ENCODE assay signal across 9 mouse cellular contexts in the genomic region with DNA sequence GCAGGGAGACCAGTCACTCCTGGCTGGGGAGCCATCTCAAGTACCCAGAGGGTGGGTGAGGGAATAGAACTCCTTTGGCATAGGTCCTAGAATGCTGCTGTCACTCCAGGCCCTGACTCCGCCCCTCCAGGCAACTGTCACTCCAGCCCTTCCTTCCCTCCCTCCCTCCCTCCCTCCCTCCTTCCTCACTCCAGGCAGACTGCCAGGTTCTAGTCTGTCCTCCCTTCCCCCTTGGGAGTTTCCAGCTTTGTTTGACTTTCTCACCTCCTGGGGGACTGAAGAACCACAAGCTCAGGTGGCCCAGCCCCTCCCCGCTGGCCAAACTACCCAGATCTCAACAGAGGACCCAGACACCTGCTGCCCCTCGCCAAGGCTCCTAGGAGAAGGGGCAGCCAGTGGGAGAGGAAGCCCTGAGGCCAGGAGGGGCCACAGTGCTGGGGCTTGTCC.
DNase-seq lines count a peak whose midpoint lies in the region; ATAC-seq and TF ChIP-seq lines count a peak whose summit lies in the region.
"Had no signal": no experiment of that assay in that cellular context is flagged by ENCODE, and none has a peak within 500 bp of the region (broad histone marks: within the 10 kb centered on the region; RNA-seq: fewer than 3 reads in every experiment).

No protein-coding gene starts in this region.

- no peak overlapping the region for H3K4me2 ChIP-seq in neural tube, embryonic 13.5 days
- H3K4me2 ChIP-seq in neural tube, embryonic 15.5 days, result no peak overlapping the region
- no peak overlapping the region for H3K4me2 ChIP-seq in heart, postnatal 0 days (ENCODE audit: low read depth, low read length)
- H3K4me2 ChIP-seq: limb, embryonic 13.5 days had no signal

- H3K9ac ChIP-seq in neural tube, embryonic 13.5 days, result no peak overlapping the region
- H3K9ac ChIP-seq in neural tube, embryonic 15.5 days (replicated peaks), result no peak overlapping the region
- no peak overlapping the region for H3K9ac ChIP-seq in heart, postnatal 0 days (replicated peaks; ENCODE audit: low read depth, low read length)
- H3K9ac ChIP-seq: limb, embryonic 13.5 days had no signal

- TF ChIP-seq EP300 in heart, postnatal 0 days (IDR thresholded peaks at IDR 0.05; ENCODE audit: low read depth), result no peak

- ATAC-seq in neural tube, embryonic 13.5 days (ENCODE audit: low read depth), result peak; percentile 37
- ATAC-seq in neural tube, embryonic 15.5 days (ENCODE audit: low FRiP score), result no peak
- peak; percentile 88 for ATAC-seq in heart, postnatal 0 days (ENCODE audit: insufficient read depth, low read depth)

- H3K4me3 ChIP-seq in neural tube, embryonic 13.5 days, result no peak overlapping the region
- H3K4me3 ChIP-seq in neural tube, embryonic 15.5 days (replicated peaks), result no peak overlapping the region
- H3K4me3 ChIP-seq in heart, postnatal 0 days (ENCODE audit: low read depth, low read length), result no peak overlapping the region
- H3K4me3 ChIP-seq: limb, embryonic 13.5 days had no signal

- no peak for TF ChIP-seq CTCF in heart, postnatal 0 days (IDR thresholded peaks at IDR 0.05; ENCODE audit: low read depth)

- peaks cover 54% of the 10 kb centered on the region for H3K4me1 ChIP-seq in neural tube, embryonic 13.5 days (replicated peaks)
- peaks cover 24% of the 10 kb centered on the region for H3K4me1 ChIP-seq in neural tube, embryonic 15.5 days
- H3K4me1 ChIP-seq in heart, postnatal 0 days (ENCODE audit: control insufficient read depth, insufficient read depth), result peaks cover 19% of the 10 kb centered on the region

- H3K9me3 ChIP-seq in neural tube, embryonic 13.5 days, result no peaks in the 10 kb centered on the region
- H3K9me3 ChIP-seq in neural tube, embryonic 15.5 days (replicated peaks), result no peaks in the 10 kb centered on the region
- H3K9me3 ChIP-seq in heart, postnatal 0 days (replicated peaks; ENCODE audit: control insufficient read depth, low read length), result no peaks in the 10 kb centered on the region
- H3K9me3 ChIP-seq: limb, embryonic 13.5 days had no signal

- no peaks in the 10 kb centered on the region for H3K36me3 ChIP-seq in neural tube, embryonic 13.5 days
- H3K36me3 ChIP-seq in neural tube, embryonic 15.5 days, result no peaks in the 10 kb centered on the region
- no peaks in the 10 kb centered on the region for H3K36me3 ChIP-seq in heart, postnatal 0 days (replicated peaks; ENCODE audit: control insufficient read depth, insufficient read depth, low read length)
- H3K36me3 ChIP-seq: limb, embryonic 13.5 days had no signal

- 58% methylated on average over 3 of the region's 3 CpGs for WGBS in neural tube, embryonic 13.5 days
- WGBS in neural tube, embryonic 15.5 days, result 33% methylated on average over 3 of the region's 3 CpGs
- 20% methylated on average over 3 of the region's 3 CpGs for WGBS in heart, postnatal 0 days

- intact Hi-C loops in gastrocnemius, postnatal 36 days (cut with DNase I), result no loop called here

- H3K27ac ChIP-seq in neural tube, embryonic 13.5 days (replicated peaks), result no peak overlapping the region; the same call in 1 of the 2 replicates
- no peak overlapping the region for H3K27ac ChIP-seq in neural tube, embryonic 15.5 days (replicated peaks)
- H3K27ac ChIP-seq in heart, postnatal 0 days (ENCODE audit: low read depth), result peak overlapping the region; percentile 82
- H3K27ac ChIP-seq: limb, embryonic 13.5 days had no signal

- no peaks in the 10 kb centered on the region for H3K27me3 ChIP-seq in neural tube, embryonic 13.5 days
- no peaks in the 10 kb centered on the region for H3K27me3 ChIP-seq in neural tube, embryonic 15.5 days (replicated peaks)
- no peaks in the 10 kb centered on the region for H3K27me3 ChIP-seq in heart, postnatal 0 days (ENCODE audit: control insufficient read depth, insufficient read depth, low read length)
- H3K27me3 ChIP-seq: limb, embryonic 13.5 days had no signal

- peak; percentile 15 for DNase-seq in brain, adult 2 months (ENCODE audit: low read depth, low spot score)
- peak; percentile 95 for DNase-seq in heart, postnatal 0 days (ENCODE audit: low spot score)
- DNase-seq in kidney, postnatal 25 days, result peak; percentile 88 to 89
- DNase-seq in ovary, postnatal 36 days (ENCODE audit: low spot score), result peak; percentile 44
- no peak for DNase-seq in gastrocnemius, postnatal 36 days
- DNase-seq in cerebellum, adult 18-20 months, result no peak

Comparison
In these comparisons a context has a peak if more than half of its experiments do, and no peak if none do; other contexts are left out.
1. DNase-seq: peak in brain, adult 2 months (single experiment), heart, postnatal 0 days (single experiment), kidney, postnatal 25 days (2 of 2) and ovary, postnatal 36 days (single experiment); none in gastrocnemius, postnatal 36 days (0 of 2) and cerebellum, adult 18-20 months (0 of 2).